Mouse (Mus musculus): ENCODE measurements at regions not wholly inside any gene's neighbourhood (a gene's known extent, or its start where the extent isn't known, plus 50 kb on each side); places are given as distances from the start of the nearest gene placed in this dataset.

DNA sequence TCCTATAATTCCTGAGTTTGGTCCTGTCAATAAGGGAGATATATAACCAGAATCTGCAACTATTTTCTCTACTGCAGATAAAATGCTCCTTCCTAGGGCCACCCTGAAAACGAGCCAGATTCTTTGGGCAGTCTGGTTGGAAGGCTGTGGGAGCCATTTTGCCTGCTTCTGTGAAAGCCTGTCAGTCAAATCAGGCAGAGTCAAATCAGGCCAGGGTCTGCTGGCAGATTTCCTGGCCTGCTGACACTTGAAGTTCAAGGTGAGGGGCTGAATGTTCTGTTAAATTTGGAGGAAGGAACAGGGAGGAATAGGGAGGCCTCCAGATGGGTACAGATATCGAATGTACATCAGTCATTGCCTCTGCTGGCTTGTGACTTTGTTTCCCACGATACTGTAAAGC lies 206.0 kb upstream of the Pkn2 start:
- no peak for TF ChIP-seq CTCF (IDR thresholded peaks at IDR 0.05; ENCODE audit: insufficient read depth, low read length)
- no peak for TF ChIP-seq POLR2A (IDR thresholded peaks at IDR 0.05; ENCODE audit: borderline replicate concordance, extremely low read depth, low read depth, low read length)
